Mouse (Mus musculus) limb, embryonic 13.5 days (tissue): ENCODE data around the gene Gm17657. TPM values are rescaled to one million over a fixed set of nuclear protein-coding genes. Genes with fewer than 3 reads are reported as not detected.
"Not testable (repeated sequence)": the region's sequence is repeated elsewhere in the genome, so short reads cannot be mapped to it uniquely, and the experiment has no call there.

Source experiments
- ATAC-seq: fragments of 200-750 bp; cut with Nextera tagmentation; 2 replicates; pipeline ENCODE4 v1.8.0; 2017; ENCODE audit warnings: low read depth, moderate number of reproducible peaks, moderate TSS enrichment; ENCODE audit not compliant: low FRiP score
- H3K27ac ChIP-seq: fragments of 300-500 bp; sonication (generic); 2 replicates; pipeline ENCODE4 v1.5.1; 2015; ENCODE audit warnings: inconsistent platforms, mild to moderate bottlenecking, moderate library complexity
- H3K27me3 ChIP-seq: fragments of 300-500 bp; sonication (generic); 2 replicates; pipeline ENCODE4 v1.6.1; 2015; ENCODE audit warnings: mild to moderate bottlenecking, inconsistent platforms
- H3K36me3 ChIP-seq: fragments of 300-500 bp; sonication (generic); 2 replicates; pipeline ENCODE4 v1.6.1; 2015; ENCODE audit warnings: inconsistent platforms, mild to moderate bottlenecking, moderate library complexity
- H3K4me1 ChIP-seq: fragments of 300-500 bp; sonication (generic); 2 replicates; pipeline ENCODE4 v1.6.1; 2015; ENCODE audit warnings: inconsistent platforms
- H3K4me2 ChIP-seq: fragments of 300-500 bp; sonication (generic); replicated peaks from 2 replicates; pipeline ENCODE4 v1.6.1; 2015; ENCODE audit warnings: inconsistent platforms, mild to moderate bottlenecking, moderate library complexity
- H3K4me3 ChIP-seq: fragments of 300-500 bp; sonication (generic); 2 replicates; pipeline ENCODE4 v1.5.1; 2015; ENCODE audit warnings: moderate library complexity, mild to moderate bottlenecking, inconsistent platforms
- H3K9ac ChIP-seq: fragments of 300-500 bp; sonication (generic); 2 replicates; pipeline ENCODE4 v1.6.1; 2015; ENCODE audit warnings: mild to moderate bottlenecking, inconsistent platforms
- H3K9me3 ChIP-seq: fragments of 300-500 bp; sonication (generic); 2 replicates; pipeline ENCODE4 v1.6.1; 2016; ENCODE audit warnings: inconsistent platforms
- WGBS: fragments of 180-500 bp; shearing (Covaris S2); methylation state at CpG from one replicate; pipeline ENCODE4 v1.1.7; 2015; 5-methylcytosine and 5-hydroxymethylcytosine counted together
- polyA plus RNA-seq: library from polyadenylated mRNA; unstranded; fragments of >200 nt; fragmentation: Nextera tagmentation; extraction: Ambion mirVana; gene quantifications from 2 replicates; pipeline ENCODE4 v1.2.1, GENCODE M21; 2015

Gene Gm17657
- polyA plus RNA-seq, 1 experiment from 2014 or later, result not detected

DNA sequence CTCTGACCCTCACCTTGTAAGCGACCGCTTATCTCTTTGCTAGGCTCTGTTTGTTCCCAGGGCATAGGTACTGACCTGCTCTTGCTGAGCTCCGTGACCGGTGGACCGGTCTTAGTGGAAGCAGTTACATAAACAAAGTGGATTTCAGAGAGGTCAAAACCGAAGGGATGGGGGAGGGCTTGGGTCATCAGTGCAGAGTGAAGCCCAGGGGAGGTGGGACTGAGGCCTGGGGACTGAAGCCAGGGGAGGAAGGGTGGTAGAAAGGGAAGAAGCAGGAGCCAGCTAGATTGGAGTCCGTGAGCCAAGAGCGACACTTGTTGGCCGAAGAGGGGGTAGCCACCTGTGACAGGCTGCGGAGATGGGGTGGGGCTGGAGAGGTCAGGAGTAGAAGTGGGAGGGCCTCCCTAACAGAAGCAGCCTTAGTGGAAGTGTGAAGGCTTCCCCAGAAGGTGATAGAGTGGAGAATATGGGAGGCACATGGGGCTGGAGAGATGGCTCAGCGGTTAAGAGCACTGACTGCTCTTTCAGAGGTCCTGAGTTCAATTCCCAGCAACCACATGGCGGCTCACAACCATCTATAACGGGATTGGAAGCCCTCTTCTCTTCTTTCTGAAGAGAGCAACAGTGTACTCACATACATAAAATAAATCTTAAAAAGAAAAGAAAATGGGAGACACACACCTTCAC lies 36.3 kb downstream of the Gm17657 start:
- H3K36me3 ChIP-seq, result no peaks in the 10 kb centered on the region
- no peak overlapping the region for H3K4me2 ChIP-seq
- H3K9me3 ChIP-seq, result no peaks in the 10 kb centered on the region
- H3K27ac ChIP-seq, result no peak overlapping the region
- 32% methylated on average over 13 of the region's 13 CpGs for WGBS
- no peak overlapping the region for H3K9ac ChIP-seq
- no peaks in the 10 kb centered on the region for H3K4me1 ChIP-seq
- no peaks in the 10 kb centered on the region for H3K27me3 ChIP-seq
- peak; percentile 44; the same call in 1 of the 2 replicates for ATAC-seq
- no peak overlapping the region for H3K4me3 ChIP-seq

DNA sequence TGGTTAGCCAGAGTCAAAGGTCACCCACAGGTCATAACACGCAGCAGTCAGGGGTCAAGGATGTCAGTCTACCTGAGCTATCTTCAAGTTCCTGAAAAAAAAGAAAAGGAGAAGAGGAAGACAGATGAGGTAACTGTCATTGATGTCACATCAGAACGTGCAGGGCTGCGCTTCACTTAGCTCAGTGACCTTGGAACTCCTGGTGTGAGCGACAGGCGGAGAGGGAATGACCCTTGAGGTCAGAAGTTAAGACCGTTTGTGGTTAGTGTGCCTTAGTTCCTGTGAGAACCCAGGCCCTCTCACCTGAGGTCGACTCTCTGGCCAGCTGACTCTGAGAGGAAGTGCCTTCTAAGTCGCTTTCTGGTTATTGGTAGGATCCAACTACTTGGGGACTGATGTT lies 38.7 kb downstream of the Gm17657 start:
- no peak overlapping the region for H3K4me3 ChIP-seq
- ATAC-seq, result no peak
- H3K27ac ChIP-seq, result no peak overlapping the region
- no peaks in the 10 kb centered on the region for H3K4me1 ChIP-seq
- H3K9ac ChIP-seq, result no peak overlapping the region
- WGBS, result 49% methylated on average over 8 of the region's 8 CpGs
- H3K36me3 ChIP-seq, result no peaks in the 10 kb centered on the region
- H3K27me3 ChIP-seq, result no peaks in the 10 kb centered on the region
- no peaks in the 10 kb centered on the region for H3K9me3 ChIP-seq
- H3K4me2 ChIP-seq, result no peak overlapping the region

DNA sequence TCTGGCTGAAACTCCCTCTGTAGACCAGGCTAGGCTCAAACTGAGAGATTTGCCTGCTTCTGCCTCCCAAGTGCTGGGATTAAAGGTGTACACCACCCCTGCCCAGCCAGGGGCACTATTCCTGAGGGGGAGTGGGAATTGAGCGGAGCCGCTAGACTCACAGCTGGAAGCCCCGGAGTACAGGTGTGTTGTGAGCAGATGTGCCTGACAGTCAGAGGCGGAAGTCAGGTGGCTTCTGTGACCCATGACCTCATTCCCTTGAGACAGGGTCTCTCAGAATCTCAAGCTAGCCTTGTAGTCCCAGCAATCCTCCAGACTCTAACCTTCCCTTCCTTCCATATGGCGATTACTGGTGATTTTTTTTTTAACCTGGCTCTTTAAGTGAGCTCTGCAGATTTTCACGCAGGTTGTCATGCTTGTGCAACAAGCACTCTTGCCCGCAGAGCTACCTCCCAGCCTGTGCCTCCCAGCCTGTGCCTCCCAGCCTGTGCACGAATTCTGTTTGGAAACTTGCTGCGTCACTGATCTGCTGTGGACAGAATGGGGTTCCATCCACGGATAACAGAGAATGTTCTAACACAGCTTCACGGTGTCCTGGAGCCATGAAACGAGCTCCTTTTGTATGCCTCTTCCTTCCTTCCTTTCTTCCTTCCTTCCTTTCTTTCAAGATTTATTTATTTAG lies 40.4 kb downstream of the Gm17657 start:
- Histone ChIP-seq H3K4me2 (no peak overlapping the region), H3K4me3 (no peak overlapping the region), H3K27me3 (peaks cover 2% of the 10 kb centered on the region; the same call in 1 of the 2 replicates), H3K4me1 (no peaks in the 10 kb centered on the region), H3K27ac (no peak overlapping the region), H3K36me3 (no peaks in the 10 kb centered on the region), H3K9ac (no peak overlapping the region), H3K9me3 (no peaks in the 10 kb centered on the region)
- ATAC-seq, result no peak
- 75% methylated on average over 12 of the region's 12 CpGs for WGBS

DNA sequence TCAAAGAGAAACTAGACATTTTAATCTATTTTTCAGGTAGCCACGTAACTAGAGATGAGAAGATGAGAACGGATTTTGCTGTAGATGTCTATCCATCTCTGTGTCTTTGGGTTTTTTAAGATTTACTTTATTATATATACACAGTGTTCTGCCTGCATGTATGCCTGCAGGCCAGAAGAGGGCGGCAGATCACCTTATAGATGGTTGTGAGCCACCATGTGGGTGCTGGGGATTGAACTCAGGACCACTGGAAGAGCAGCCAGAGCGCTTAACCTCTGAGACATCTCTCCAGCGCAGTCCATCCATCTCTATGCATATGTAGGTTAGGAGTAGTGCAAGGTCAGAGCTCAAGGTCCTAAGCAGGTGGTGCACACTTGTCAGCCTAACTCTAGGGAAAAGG lies 45.7 kb downstream of the Gm17657 start:
- no peak overlapping the region for H3K9ac ChIP-seq
- ATAC-seq, result no peak
- 81% methylated on average over 5 of the region's 5 CpGs for WGBS

DNA sequence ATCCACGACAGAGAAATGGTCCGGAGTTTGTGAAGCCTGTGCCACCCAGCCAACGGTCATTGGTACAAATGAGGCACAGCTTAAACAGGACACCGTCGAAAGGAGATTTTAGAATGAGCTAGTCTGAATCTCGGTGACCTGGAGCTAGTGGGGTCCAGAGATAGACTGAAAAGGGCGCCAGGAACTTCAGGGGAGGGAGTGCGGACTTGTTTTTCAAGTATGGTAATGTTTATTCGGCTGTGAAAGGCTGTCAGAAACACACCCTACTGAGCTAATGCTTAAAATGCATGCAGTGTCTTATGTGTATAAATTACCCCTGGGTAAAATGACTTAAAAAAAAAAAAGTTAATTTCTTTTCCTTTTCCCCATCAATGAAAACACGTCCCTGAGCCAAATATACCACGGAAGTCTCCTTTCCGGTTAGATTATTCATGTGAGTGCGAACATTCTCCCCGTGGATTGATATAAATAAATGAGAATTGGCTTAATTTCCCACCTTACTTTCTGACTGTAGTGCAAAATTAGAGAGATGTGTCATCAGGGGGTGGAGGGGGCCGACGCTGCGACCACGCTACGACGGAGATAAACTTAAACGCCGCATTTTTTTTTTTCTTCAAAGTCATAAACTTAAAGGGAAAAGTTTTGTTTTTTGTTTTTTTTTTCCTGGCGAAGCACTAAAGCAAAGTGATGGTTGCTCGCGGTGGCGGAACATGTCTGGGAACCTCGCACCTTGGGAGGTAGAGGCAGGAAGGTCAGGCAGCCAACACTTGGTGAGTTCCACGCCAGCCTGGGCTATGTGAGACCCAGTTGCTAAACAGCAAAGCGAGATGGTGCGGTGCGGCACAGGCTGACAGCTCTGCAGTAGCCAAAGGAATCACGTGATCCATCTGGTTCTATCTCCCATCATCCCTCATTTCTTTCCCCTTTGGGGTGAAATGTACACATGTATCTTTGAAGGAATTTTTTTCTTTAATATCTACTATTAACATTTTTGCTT lies 46.5 kb downstream of the Gm17657 start:
- Histone ChIP-seq H3K4me3 (peak overlapping the region; percentile 21), H3K27me3 (peaks cover 10% of the 10 kb centered on the region; the same call in 1 of the 2 replicates), H3K27ac (no peak overlapping the region), H3K9ac (no peak overlapping the region), H3K4me1 (peaks cover 7% of the 10 kb centered on the region; the same call in 1 of the 2 replicates), H3K4me2 (peak overlapping the region; percentile 49), H3K9me3 (no peaks in the 10 kb centered on the region; the same call in 1 of the 2 replicates), H3K36me3 (no peaks in the 10 kb centered on the region)
- 16% methylated on average over 32 of the region's 32 CpGs for WGBS
- no peak for ATAC-seq

More for the DNA sequence above, 45.7 kb downstream of the Gm17657 start:
- Histone ChIP-seq H3K4me3 (no peak overlapping the region), H3K4me1 (peaks cover 7% of the 10 kb centered on the region; the same call in 1 of the 2 replicates), H3K36me3 (no peaks in the 10 kb centered on the region), H3K9me3 (no peaks in the 10 kb centered on the region; the same call in 1 of the 2 replicates), H3K27ac (no peak overlapping the region), H3K4me2 (no peak overlapping the region), H3K27me3 (peaks cover 10% of the 10 kb centered on the region; the same call in 1 of the 2 replicates)

DNA sequence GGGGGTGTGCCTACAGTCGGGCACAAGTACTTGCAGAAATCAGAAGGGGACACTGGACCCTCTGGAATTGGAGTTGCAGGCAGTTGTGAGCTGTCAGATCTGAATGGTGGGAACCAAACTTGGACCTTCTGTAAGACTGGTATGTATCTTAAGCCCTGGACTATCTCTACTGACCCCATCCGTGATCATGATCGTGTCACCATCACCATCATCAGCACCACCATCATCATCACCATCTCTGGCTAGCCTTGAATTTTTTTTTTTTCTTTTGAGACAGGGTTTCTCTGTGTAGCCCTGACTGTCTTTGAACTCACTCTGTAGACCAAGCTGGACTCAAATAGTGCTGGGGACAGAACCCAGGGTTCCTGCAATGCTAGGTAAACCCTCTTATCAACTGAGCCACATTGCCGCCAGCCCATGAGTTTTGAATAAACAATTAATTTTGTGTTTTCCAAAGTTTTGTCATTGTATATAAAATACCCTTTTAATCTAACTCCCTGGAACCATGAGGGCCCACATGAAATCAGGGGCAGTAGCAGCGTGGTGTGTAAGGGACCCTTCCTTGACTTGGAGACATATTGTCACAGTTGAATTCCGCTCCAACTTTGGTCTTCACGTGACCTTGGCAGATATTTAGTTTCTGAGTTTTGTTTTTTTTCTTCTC lies 47.3 kb downstream of the Gm17657 start:
- H3K27me3 ChIP-seq, result peaks cover 10% of the 10 kb centered on the region; the same call in 1 of the 2 replicates
- no peak overlapping the region for H3K27ac ChIP-seq
- H3K36me3 ChIP-seq, result no peaks in the 10 kb centered on the region
- peak overlapping the region; percentile 49; the same call in 1 of the 2 replicates for H3K4me2 ChIP-seq
- H3K9ac ChIP-seq, result no peak overlapping the region
- 83% methylated on average over 7 of the region's 7 CpGs for WGBS
- H3K4me1 ChIP-seq, result peaks cover 7% of the 10 kb centered on the region; the same call in 1 of the 2 replicates
- H3K4me3 ChIP-seq, result no peak overlapping the region
- no peak for ATAC-seq
- H3K9me3 ChIP-seq, result no peaks in the 10 kb centered on the region; the same call in 1 of the 2 replicates

DNA sequence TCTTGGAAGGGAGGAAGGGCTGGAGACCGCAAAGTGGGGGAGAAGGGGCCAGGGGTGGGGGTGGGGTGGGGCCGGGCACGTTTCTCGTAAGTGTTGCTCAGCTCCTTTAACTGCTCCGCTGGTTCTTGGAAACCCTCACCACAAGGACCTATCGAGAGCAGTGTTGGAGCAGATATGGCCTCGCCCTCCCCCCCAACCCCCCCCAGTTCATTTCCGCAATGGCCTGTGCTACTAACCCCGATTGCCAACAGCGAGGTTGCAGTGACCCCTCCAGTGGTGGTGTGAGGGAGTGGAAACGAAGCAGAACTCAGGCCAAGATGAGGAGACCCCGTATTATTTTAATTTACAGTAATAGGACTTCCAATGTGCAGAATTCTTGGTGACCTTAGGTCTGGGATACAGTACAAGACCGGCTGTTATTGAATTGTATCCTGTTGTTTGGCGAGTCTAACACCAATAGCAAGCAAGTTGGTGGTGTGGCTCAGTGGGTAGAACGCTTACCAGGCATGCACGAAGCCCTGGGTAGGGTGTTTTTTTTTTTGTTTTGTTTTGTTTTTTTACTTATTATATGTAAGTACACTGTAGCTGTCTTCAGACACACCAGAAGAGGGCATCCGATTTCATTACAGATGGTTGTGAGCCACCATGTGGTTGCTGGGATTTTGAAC lies 48.5 kb downstream of the Gm17657 start:
- H3K27me3 ChIP-seq, result peaks cover 10% of the 10 kb centered on the region; the same call in 1 of the 2 replicates
- WGBS, result 70% methylated on average over 17 of the region's 17 CpGs
- no peak overlapping the region for H3K27ac ChIP-seq
- H3K9ac ChIP-seq, result no peak overlapping the region
- H3K4me3 ChIP-seq, result no peak overlapping the region
- no peak for ATAC-seq
- no peaks in the 10 kb centered on the region; the same call in 1 of the 2 replicates for H3K9me3 ChIP-seq
- H3K4me1 ChIP-seq, result peaks cover 7% of the 10 kb centered on the region; the same call in 1 of the 2 replicates
- H3K4me2 ChIP-seq, result no peak overlapping the region
- H3K36me3 ChIP-seq, result peaks cover 5% of the 10 kb centered on the region; the same call in 1 of the 2 replicates

DNA sequence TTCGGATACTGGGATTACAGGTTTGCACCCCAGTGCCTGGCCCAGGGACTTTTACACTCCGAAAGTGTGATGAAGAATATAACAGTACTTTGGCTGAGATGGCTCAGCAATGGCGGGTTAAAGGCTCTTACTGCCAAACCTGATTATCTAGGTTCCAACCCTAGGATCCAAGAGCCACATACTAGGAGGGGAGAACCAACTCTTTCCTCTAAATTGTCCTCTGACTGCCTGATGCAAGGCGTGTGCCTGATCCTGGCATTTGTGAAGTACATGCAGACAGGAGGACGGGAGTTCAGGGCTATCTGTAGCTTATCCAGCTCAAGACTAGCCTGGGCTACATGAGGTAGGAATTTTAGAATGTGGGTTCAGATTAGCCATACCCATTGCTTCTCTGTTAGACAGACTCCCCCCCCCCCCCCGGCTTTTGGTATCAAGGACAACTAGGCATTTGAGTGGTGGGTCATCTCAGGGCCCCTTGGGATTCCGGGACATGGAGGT lies 49.1 kb downstream of the Gm17657 start:
- peaks cover 5% of the 10 kb centered on the region; the same call in 1 of the 2 replicates for H3K36me3 ChIP-seq
- H3K4me2 ChIP-seq, result no peak overlapping the region
- H3K9ac ChIP-seq, result no peak overlapping the region
- peaks cover 7% of the 10 kb centered on the region; the same call in 1 of the 2 replicates for H3K4me1 ChIP-seq
- no peak for ATAC-seq
- H3K27ac ChIP-seq, result no peak overlapping the region
- peaks cover 10% of the 10 kb centered on the region; the same call in 1 of the 2 replicates for H3K27me3 ChIP-seq
- 78% methylated on average over 7 of the region's 7 CpGs for WGBS
- no peak overlapping the region for H3K4me3 ChIP-seq
- H3K9me3 ChIP-seq, result no peaks in the 10 kb centered on the region; the same call in 1 of the 2 replicates

DNA sequence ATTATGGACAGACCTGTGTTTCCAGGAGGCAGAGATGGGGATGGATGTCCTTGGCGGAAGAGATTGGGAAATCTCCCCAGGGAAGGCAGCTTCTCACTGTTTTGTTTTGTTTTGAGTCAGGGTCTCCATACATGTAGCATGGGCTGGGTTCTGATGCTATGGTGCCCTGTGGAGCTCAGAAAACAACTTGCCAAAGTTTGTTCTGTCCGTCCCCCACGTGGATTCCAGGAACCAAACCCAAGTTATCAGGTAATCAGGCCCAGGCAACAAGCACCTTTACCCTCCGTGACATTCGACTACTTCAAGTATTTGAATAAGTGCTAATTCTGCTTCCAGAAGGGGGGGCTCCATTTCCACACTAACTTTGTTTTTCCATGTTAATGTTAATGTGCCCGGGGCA lies 49.9 kb downstream of the Gm17657 start:
- H3K36me3 ChIP-seq, result peaks cover 10% of the 10 kb centered on the region
- H3K4me1 ChIP-seq, result peaks cover 9% of the 10 kb centered on the region; the same call in 1 of the 2 replicates
- 79% methylated on average over 6 of the region's 6 CpGs for WGBS
- H3K9me3 ChIP-seq, result no peaks in the 10 kb centered on the region; the same call in 1 of the 2 replicates
- H3K27me3 ChIP-seq, result peaks cover 10% of the 10 kb centered on the region; the same call in 1 of the 2 replicates
- no peak overlapping the region for H3K9ac ChIP-seq
- H3K4me3 ChIP-seq, result no peak overlapping the region
- H3K4me2 ChIP-seq, result no peak overlapping the region
- H3K27ac ChIP-seq, result no peak overlapping the region
- no peak for ATAC-seq

DNA sequence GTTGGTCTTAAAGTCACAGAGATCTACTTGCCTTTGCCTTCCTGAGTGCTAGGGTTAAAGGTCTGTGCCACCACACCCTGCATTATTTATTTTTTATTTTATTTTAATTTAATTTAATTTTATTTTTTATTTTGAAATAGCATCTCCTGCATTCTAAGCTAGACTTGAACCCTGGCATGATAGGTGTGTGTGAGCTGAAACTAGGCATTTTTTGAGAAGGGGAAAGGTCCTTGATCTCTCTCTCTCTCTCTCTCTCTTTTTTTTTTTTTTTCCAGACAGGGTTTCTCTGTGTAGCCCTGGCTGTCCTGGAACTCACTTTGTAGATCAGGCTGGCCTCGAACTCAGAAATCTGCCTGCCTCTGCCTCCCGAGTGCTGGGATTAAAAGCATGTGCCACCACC lies 50.5 kb downstream of the Gm17657 start:
- H3K9ac ChIP-seq, H3K9me3 ChIP-seq, H3K4me3 ChIP-seq, H3K27me3 ChIP-seq, H3K4me2 ChIP-seq, H3K27ac ChIP-seq, H3K4me1 ChIP-seq, ATAC-seq: not testable (repeated sequence)
- peaks cover 16% of the 10 kb centered on the region for H3K36me3 ChIP-seq
- 85% methylated on average over 2 of the region's 2 CpGs for WGBS
